Mouse (Mus musculus) G1E (cell line): ENCODE results near the gene Tbc1d9b. TPM values are rescaled to one million over a fixed set of nuclear protein-coding genes. Genes with fewer than 3 reads are reported as not detected.
A peak's percentile ranks its signal among the peaks of the same experiment; 100 is the strongest.
"Not testable (repeated sequence)": the region's sequence is repeated elsewhere in the genome, so short reads cannot be mapped to it uniquely, and the experiment has no call there.

Source experiments
- ATAC-seq: 2 replicates; pipeline ENCODE4 v1.8.0; 2016; ENCODE audit warnings: mild to moderate bottlenecking; ENCODE audit not compliant: insufficient number of reproducible peaks, poor library complexity, low FRiP score, severe bottlenecking; ENCODE audit errors: extremely low read depth
- DNase-seq: peaks from one replicate; pipeline ENCODE4 v3.0.0; 2012; ENCODE audit warnings: low spot score
- H3K27me3 ChIP-seq: 2 replicates; pipeline ENCODE4 v1.6.1; 2012; ENCODE audit warnings: mild to moderate bottlenecking, low read length, inconsistent platforms; ENCODE audit not compliant: insufficient read depth
- H3K36me3 ChIP-seq: replicated peaks from 2 replicates; pipeline ENCODE3; 2012; ENCODE audit warnings: mild to moderate bottlenecking, inconsistent platforms
- H3K4me1 ChIP-seq: 2 replicates; pipeline ENCODE4 v1.6.1; 2012; ENCODE audit warnings: low read depth, low read length, inconsistent platforms, mixed read lengths; ENCODE audit not compliant: insufficient read depth
- H3K4me3 ChIP-seq: 2 replicates; pipeline ENCODE4 v1.5.1; 2012; ENCODE audit warnings: low read depth, mild to moderate bottlenecking, inconsistent platforms, low read length, moderate library complexity, mixed read lengths
- H3K9me3 ChIP-seq: replicated peaks from 2 replicates; pipeline ENCODE4 v1.6.1; 2012; ENCODE audit warnings: inconsistent platforms
- CTCF ChIP-seq: IDR thresholded peaks from 2 replicates; pipeline ENCODE4 v1.5.1; 2012; ENCODE audit warnings: low read depth, low read length, inconsistent platforms, mixed read lengths
- GATA1 ChIP-seq: IDR thresholded peaks from 2 replicates; pipeline ENCODE4 v1.6.1; 2012; ENCODE audit warnings: borderline replicate concordance, low read length, inconsistent platforms, mixed read lengths
- GATA2 ChIP-seq: IDR thresholded peaks from 2 replicates; pipeline ENCODE4 v1.6.1; 2012; ENCODE audit warnings: low read depth, low read length, inconsistent platforms, borderline replicate concordance
- POLR2AphosphoS5 ChIP-seq: IDR thresholded peaks from 2 replicates; pipeline ENCODE4 v1.6.1; 2012; ENCODE audit warnings: low read depth, low read length, inconsistent platforms; ENCODE audit not compliant: insufficient replicate concordance
- TAL1 ChIP-seq: conservative IDR thresholded peaks from 2 replicates; pipeline ENCODE4 v1.6.1; 2012; ENCODE audit warnings: low read depth, low read length, inconsistent platforms, mixed read lengths
- polyA plus RNA-seq: library from polyadenylated mRNA; stranded (reverse); fragments of >175 nt; gene quantifications from 2 replicates; pipeline ENCODE4 v1.2.3, GENCODE M21; 2012
- total RNA-seq, 2 experiments: library from RNA; stranded (forward) in 1 of 2; stranded (reverse) in 1 of 2; fragments of 200-1000 nt in 1 of 2; fragments of >200 nt in 1 of 2; fragmentation: Nextera tagmentation in 1 of 2; gene quantifications; 2 replicates each; pipeline ENCODE4 v1.2.3; 2014 to 2017

Tbc1d9b gene
- total and polyA plus RNA-seq, 3 experiments, result 97.7 to 137 (median 113) TPM

DNA sequence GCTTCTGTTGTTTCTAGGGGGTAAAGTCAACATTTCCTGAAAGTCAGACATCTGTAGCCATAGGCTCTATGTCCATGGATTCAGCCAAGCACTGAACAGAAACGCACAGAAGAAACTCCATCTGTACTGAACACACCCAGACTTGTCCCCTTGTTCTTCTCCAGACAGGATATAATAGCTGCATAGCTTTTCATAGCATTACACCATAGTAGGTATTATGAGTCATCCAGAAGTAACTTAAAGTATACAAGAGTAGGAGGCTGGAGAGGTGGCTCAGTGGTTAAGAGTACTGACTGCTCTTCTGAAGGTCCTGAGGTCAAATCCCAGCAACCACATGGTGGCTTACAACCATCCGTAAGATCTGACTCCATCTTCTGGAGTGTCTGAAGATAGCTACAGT lies 24.6 kb downstream of the Tbc1d9b start:
- Histone ChIP-seq H3K36me3 (peaks cover 97% of the 10 kb centered on the region), H3K4me3 (no peak overlapping the region), H3K9me3 (no peaks in the 10 kb centered on the region), H3K27me3 (no peaks in the 10 kb centered on the region), H3K4me1 (no peaks in the 10 kb centered on the region)
- DNase-seq (no peak), ATAC-seq (no peak)
- TF ChIP-seq POLR2AphosphoS5 (no peak), GATA1 (no peak), GATA2 (no peak), TAL1 (no peak), CTCF (no peak)

DNA sequence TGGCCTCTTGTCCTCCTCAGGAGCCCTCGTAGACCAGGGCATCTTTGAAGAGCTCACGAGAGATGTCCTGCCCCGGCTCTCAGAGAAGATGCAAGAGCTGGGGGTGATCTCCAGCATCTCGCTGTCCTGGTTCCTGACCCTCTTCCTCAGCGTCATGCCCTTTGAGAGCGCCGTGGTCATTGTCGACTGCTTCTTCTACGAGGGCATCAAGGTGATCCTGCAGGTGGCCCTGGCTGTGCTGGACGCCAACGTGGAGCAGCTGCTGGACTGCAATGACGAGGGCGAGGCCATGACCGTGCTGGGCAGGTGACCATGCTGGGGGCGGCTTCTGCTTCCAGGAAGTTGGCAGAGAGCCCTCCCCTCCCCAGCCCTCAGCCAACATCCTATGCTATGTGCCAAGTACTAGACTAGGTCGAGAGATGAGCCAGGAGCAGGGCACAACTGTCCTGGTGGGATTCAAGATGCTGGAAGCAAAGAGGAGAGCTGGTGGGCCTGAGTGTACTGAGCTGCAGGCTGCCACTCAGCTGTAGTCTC lies 25.6 kb downstream of the Tbc1d9b start:
- no peaks in the 10 kb centered on the region for H3K27me3 ChIP-seq
- DNase-seq (no peak), ATAC-seq (no peak)
- H3K4me3 ChIP-seq, result no peak overlapping the region
- H3K9me3 ChIP-seq, result no peaks in the 10 kb centered on the region
- peaks cover 97% of the 10 kb centered on the region for H3K36me3 ChIP-seq
- TF ChIP-seq GATA1, result no peak
- no peak for TF ChIP-seq TAL1
- TF ChIP-seq CTCF, result no peak
- TF ChIP-seq GATA2, result no peak
- TF ChIP-seq POLR2AphosphoS5, result no peak
- H3K4me1 ChIP-seq, result peaks cover 5% of the 10 kb centered on the region

DNA sequence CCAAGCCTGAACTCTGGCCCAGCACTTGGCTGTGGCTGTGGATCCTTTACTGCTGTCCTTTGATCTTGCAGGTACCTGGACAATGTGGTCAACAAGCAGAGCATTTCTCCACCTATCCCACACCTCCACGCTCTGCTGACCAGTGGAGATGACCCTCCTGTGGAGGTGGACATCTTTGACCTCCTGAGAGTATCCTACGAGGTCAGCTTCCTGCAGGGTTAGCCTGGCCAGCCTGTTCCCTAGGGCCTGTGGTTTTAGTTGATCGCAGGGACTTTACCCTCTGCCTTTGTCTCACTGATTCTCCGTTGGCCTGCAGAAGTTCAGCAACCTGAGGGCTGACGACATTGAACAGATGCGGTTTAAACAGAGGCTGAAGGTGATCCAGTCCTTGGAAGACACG lies 27.1 kb downstream of the Tbc1d9b start:
- no peak for DNase-seq
- no peaks in the 10 kb centered on the region for H3K27me3 ChIP-seq
- H3K4me1 ChIP-seq, result peaks cover 12% of the 10 kb centered on the region
- no peak for TF ChIP-seq GATA1
- no peak for TF ChIP-seq TAL1
- TF ChIP-seq GATA2, result no peak
- TF ChIP-seq POLR2AphosphoS5, result no peak
- no peak for TF ChIP-seq CTCF
- no peak for ATAC-seq
- H3K9me3 ChIP-seq, result no peaks in the 10 kb centered on the region
- peaks cover 97% of the 10 kb centered on the region for H3K36me3 ChIP-seq
- no peak overlapping the region for H3K4me3 ChIP-seq

DNA sequence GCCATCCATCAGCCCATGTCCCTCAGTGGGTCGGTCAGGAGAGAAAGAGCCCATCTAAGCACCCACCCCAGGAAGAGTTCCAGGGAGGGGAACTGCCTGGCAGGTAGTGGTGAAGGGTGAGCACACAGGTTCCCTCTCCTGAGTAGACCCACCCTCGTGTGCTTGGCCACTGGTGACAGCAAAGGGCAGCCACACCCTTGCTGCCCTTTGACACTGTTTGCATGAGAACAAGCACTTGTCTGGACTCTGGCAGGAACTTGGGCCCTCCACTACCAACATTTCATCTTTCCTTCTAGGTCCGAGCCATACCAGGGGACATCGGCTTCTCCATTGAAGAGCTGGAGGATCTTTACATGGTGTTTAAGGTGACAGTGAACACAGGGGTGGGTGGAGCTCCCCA lies 28.2 kb downstream of the Tbc1d9b start:
- peaks cover 12% of the 10 kb centered on the region for H3K4me1 ChIP-seq
- no peaks in the 10 kb centered on the region for H3K9me3 ChIP-seq
- H3K27me3 ChIP-seq, result no peaks in the 10 kb centered on the region
- DNase-seq, result no peak
- TF ChIP-seq GATA2 (no peak), TAL1 (no peak)
- no peak for ATAC-seq
- H3K4me3 ChIP-seq, result no peak overlapping the region
- H3K36me3 ChIP-seq, result peaks cover 97% of the 10 kb centered on the region

DNA sequence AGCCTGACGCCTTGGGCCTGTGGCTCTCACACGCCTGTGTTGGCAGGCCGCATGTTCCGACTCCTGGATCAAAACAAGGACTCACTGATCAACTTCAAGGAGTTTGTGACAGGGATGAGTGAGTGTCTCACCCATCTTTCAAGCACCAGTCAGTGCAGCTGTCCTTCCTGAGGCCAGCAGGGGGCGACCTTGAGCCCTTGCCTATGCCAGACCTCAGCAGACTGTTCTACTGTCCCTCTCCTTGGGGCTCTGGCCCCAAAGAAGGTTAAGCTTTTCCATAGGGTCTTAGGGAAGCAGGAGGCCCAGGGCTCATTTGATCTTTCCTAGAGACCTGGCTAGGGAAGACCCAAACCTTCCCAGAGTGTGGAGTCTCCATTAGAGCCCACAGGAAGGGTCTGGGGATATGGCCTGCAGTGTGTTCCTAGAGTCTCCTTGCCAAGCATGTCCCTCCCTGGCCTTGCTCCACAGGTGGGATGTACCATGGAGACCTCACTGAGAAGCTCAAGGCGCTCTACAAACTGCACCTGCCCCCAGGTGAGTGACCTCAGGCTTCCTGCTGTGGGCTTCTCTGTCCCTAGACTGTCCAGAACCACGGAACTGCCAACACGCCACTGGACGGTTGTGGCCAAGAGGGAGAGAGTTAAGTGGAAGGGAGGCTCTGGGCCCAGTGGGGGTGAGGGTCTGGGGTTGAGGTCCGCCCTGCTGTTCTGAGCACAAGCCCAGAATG lies 30.5 kb downstream of the Tbc1d9b start:
- ATAC-seq (peak; percentile 54), DNase-seq (peak; percentile 67)
- no peak overlapping the region for H3K4me3 ChIP-seq
- peaks cover 95% of the 10 kb centered on the region for H3K36me3 ChIP-seq
- H3K9me3 ChIP-seq, result no peaks in the 10 kb centered on the region
- H3K27me3 ChIP-seq, result no peaks in the 10 kb centered on the region
- H3K4me1 ChIP-seq, result peaks cover 12% of the 10 kb centered on the region
- TF ChIP-seq CTCF, result peak; percentile 98
- TF ChIP-seq TAL1, result no peak

DNA sequence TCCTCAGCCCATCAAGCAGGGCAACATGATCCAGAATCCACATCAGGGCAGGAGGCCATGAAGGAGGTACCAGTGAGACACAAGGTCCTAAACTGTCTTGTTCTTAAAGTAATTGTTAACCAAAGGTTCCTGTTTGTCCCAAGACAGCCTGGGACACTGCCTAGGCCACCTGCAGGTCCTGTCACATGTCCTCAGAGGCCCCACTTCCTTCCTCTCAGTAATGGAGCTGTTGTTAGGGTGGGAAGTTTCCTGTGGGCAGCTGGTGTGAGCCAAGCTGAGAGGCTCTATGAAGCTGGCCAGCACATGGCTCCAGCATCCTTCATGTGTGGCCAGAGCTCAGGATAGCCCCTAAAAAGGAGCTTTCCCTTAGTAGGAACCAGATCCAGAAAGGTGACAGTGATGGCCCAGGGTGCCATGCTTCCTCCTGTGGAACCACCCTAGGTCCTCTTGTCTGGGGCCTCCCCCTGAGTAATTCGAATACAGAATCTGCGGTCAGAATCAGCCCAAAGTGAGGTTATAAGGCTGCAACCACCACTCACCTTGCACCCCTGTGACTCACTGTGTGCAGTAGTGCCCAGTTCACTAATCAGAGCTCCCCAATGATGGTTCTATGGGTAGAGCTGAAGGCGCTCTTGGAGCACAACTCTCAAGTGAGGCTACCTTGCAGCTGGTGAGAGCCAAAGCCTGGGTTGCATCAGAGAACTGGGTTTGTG lies 31.3 kb downstream of the Tbc1d9b start:
- peaks cover 91% of the 10 kb centered on the region for H3K36me3 ChIP-seq
- ATAC-seq, result no peak
- H3K4me1 ChIP-seq, result peaks cover 12% of the 10 kb centered on the region
- TF ChIP-seq GATA2, result no peak
- no peak for TF ChIP-seq TAL1
- TF ChIP-seq POLR2AphosphoS5, result no peak
- TF ChIP-seq GATA1, result no peak
- TF ChIP-seq CTCF, result no peak
- DNase-seq, result no peak
- no peaks in the 10 kb centered on the region for H3K27me3 ChIP-seq
- H3K9me3 ChIP-seq, result no peaks in the 10 kb centered on the region
- no peak overlapping the region for H3K4me3 ChIP-seq

DNA sequence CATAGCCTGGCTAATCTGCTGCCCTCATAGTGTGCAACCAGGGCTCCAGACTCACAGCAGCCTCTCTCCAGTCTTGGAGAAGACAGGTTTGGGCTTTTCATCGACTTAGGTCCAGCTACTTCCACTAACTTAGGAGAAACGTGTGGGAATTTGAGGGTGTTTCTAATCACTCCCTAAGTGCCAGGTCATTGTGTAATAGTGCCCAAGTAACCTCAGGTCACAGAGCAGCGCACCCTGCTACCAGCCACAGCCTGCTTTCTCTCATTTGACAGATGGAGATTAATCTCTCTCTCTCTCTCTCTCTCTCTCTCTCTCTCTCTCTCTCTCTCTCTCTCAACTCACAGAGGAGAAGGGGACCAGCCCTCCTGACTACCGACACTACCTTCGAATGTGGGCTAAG lies 37.2 kb downstream of the Tbc1d9b start:
- DNase-seq (no peak), ATAC-seq (no peak)
- TF ChIP-seq GATA1 (no peak), CTCF (no peak), TAL1 (no peak), GATA2 (no peak), POLR2AphosphoS5 (no peak)
- H3K9me3 ChIP-seq, result no peaks in the 10 kb centered on the region
- H3K36me3 ChIP-seq, result peaks cover 80% of the 10 kb centered on the region
- H3K4me1 ChIP-seq, result peaks cover 4% of the 10 kb centered on the region; the same call in 1 of the 2 replicates
- no peak overlapping the region for H3K4me3 ChIP-seq
- no peaks in the 10 kb centered on the region for H3K27me3 ChIP-seq

DNA sequence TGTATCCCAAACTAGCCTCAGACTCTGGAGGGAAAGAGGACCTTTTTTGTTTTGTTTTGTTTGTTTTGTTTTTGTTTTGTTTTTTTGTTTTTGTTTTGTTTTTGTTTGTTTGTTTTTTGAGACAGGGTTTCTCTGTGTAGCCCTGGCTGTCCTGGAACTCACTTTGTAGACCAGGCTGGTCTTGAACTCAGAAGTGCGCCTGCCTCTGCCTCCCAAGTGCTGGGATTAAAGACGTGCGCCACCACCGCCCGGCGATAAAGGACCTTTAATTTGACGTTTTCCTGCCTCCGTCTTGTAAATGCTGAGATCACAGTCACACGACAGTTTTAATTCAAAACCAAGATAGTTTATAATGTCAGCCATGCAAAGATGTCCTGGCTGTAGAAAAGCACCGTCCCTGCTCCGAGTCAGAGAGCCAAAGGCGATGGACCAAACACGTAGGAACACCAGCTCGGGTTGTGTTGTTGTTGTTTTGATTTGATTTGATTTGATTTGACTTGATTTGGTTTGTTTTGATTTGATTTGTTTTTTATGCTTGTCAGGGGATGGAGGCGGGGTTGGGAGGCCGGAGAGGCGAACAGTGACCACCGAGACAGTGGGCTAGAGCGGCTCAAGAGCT lies 43.0 kb downstream of the Tbc1d9b start, which contains the start of gene Mrnip:
Gene Mrnip (plus strand): TSS at position 334 of the 619 bp plus-strand sequence.
- H3K27me3 ChIP-seq, DNase-seq, ATAC-seq, H3K9me3 ChIP-seq: not testable (repeated sequence)
- Histone ChIP-seq H3K36me3 (peaks cover 63% of the 10 kb centered on the region), H3K4me1 (peaks cover 23% of the 10 kb centered on the region), H3K4me3 (peak within 1 kb of the TSS; percentile 85)
